Mouse (Mus musculus) Muller cell, postnatal 12 days (primary cell): ENCODE results near the gene Nsrp1.
A peak's percentile ranks its signal among the peaks of the same experiment; 100 is the strongest.

ENCODE experiments used
- DNase-seq: peaks from one replicate; pipeline ENCODE4 v3.0.0-alpha.2; 2015; ENCODE audit errors: inconsistent ontology term

Nsrp1 gene

GRCm38 (mm10) chr11:77042816-77043215 lies 35.4 kb downstream of the Nsrp1 start:
- DNase-seq: no peak

- no peak for DNase-seq
Observed at GRCm38 (mm10) chr11:77041891-77042290, 36.3 kb downstream of the Nsrp1 start.

GRCm38 (mm10) chr11:77031151-77031934 lies 46.9 kb downstream of the Nsrp1 start:
- DNase-seq: no peak

GRCm38 (mm10) chr11:77028157-77028556 lies 50.1 kb downstream of the Nsrp1 start:
- no peak for DNase-seq

- DNase-seq: no peak
Observed at GRCm38 (mm10) chr11:77026559-77026958, 51.7 kb downstream of the Nsrp1 start.

GRCm38 (mm10) chr11:77021749-77022396 lies 56.4 kb downstream of the Nsrp1 start:
- no peak for DNase-seq

GRCm38 (mm10) chr11:77019539-77019938 lies 58.7 kb downstream of the Nsrp1 start:
- DNase-seq: no peak

- DNase-seq: no peak
Observed at GRCm38 (mm10) chr11:77018046-77018445, 60.2 kb downstream of the Nsrp1 start.

GRCm38 (mm10) chr11:77010762-77011475 lies 67.3 kb downstream of the Nsrp1 start:
- DNase-seq: no peak

GRCm38 (mm10) chr11:77009069-77010025 lies 68.9 kb downstream of the Nsrp1 start:
- no peak for DNase-seq

GRCm38 (mm10) chr11:77006616-77007015 lies 71.6 kb downstream of the Nsrp1 start:
- no peak for DNase-seq

GRCm38 (mm10) chr11:77005881-77006280 lies 72.4 kb downstream of the Nsrp1 start:
- no peak for DNase-seq

GRCm38 (mm10) chr11:77002361-77002760 lies 75.9 kb downstream of the Nsrp1 start:
- no peak for DNase-seq

- no peak for DNase-seq
Observed at GRCm38 (mm10) chr11:77000741-77001140, 77.5 kb downstream of the Nsrp1 start.

GRCm38 (mm10) chr11:76998705-76999226 lies 79.5 kb downstream of the Nsrp1 start:
- no peak for DNase-seq

- peak; percentile 52 for DNase-seq
Observed at GRCm38 (mm10) chr11:76997916-76998704, 80.1 kb downstream of the Nsrp1 start, which contains the start of gene Slc6a4. Gene Slc6a4 (plus strand): TSS chr11:76998603.

GRCm38 (mm10) chr11:76997305-76997704 lies 80.9 kb downstream of the Nsrp1 start:
- DNase-seq: peak; percentile 82

- no peak for DNase-seq
Observed at GRCm38 (mm10) chr11:76995966-76996672, 82.1 kb downstream of the Nsrp1 start.
